Mouse (Mus musculus) heart, postnatal 0 days (tissue): ENCODE results near the gene Rnf185.

ENCODE experiments used
- CTCF ChIP-seq: IDR thresholded peaks from 2 replicates; pipeline ENCODE4 v1.5.1; 2016; ENCODE audit warnings: antibody characterized with exemption, control low read depth, low read depth
- EP300 ChIP-seq: IDR thresholded peaks from 2 replicates; pipeline ENCODE4 v1.6.1; 2016; ENCODE audit warnings: antibody characterized with exemption, low read depth

GRCm38 (mm10) chr11:3475489-3475888 is 23.3 kb upstream of the Rnf185 start:
- TF ChIP-seq CTCF (no peak), EP300 (no peak)
